Mouse (Mus musculus) MEL (cell line): ENCODE measurements at regions not wholly inside any gene's neighbourhood (a gene's known extent, or its start where the extent isn't known, plus 50 kb on each side); places are given as distances from the start of the nearest gene placed in this dataset.
A peak's percentile ranks its signal among the peaks of the same experiment; 100 is the strongest.

Source experiments
- DNase-seq: peaks from one replicate; pipeline ENCODE4 v3.0.0; 2011; ENCODE audit warnings: low read depth, low spot score
- H3K27ac ChIP-seq: 2 replicates; pipeline ENCODE4 v1.5.1; 2012; ENCODE audit warnings: low read depth, mild to moderate bottlenecking, control low read depth, low read length, moderate library complexity; ENCODE audit not compliant: control insufficient read depth
- H3K27me3 ChIP-seq, 2 experiments: fragments of 150-350 bp in 1 of 2; sonication (generic) in 1 of 2; 2 replicates each; pipeline ENCODE4 v1.6.1; 2012; ENCODE audit warnings: low read length in 2 of 2, mild to moderate bottlenecking in 2 of 2, improper control_type of control experiment in 1 of 2, moderate library complexity in 1 of 2; ENCODE audit not compliant: insufficient read depth in 2 of 2, control insufficient read depth in 1 of 2
- H3K36me3 ChIP-seq, 2 experiments: 2 replicates each; pipeline ENCODE4 v1.6.1; 2012 to 2014; ENCODE audit warnings: low read length in 2 of 2, improper control_type of control experiment in 1 of 2, inconsistent platforms in 1 of 2, mild to moderate bottlenecking in 1 of 2; ENCODE audit not compliant: insufficient read depth in 2 of 2, control insufficient read depth in 1 of 2
- H3K4me1 ChIP-seq, 2 experiments: fragments of 150-350 bp in 1 of 2; sonication (generic) in 1 of 2; 2 replicates each; pipeline ENCODE4 v1.6.1; 2012; ENCODE audit warnings: low read length in 2 of 2, improper control_type of control experiment in 1 of 2, mild to moderate bottlenecking in 1 of 2; ENCODE audit not compliant: insufficient read depth in 2 of 2, control insufficient read depth in 1 of 2
- H3K4me3 ChIP-seq, 2 experiments: fragments of 150-350 bp in 1 of 2; sonication (generic) in 1 of 2; 2 replicates each; pipeline ENCODE4 v1.5.1; 2012; ENCODE audit warnings: low read depth in 2 of 2, low read length in 2 of 2, mild to moderate bottlenecking in 2 of 2, moderate library complexity in 2 of 2, control low read depth in 1 of 2, improper control_type of control experiment in 1 of 2; ENCODE audit not compliant: control insufficient read depth in 1 of 2, insufficient read depth in 1 of 2
- H3K79me2 ChIP-seq: 2 replicates; pipeline ENCODE4 v1.6.1; 2012; ENCODE audit warnings: mild to moderate bottlenecking, low read length, moderate library complexity; ENCODE audit not compliant: control insufficient read depth, poor library complexity, insufficient read depth
- H3K9ac ChIP-seq: 2 replicates; pipeline ENCODE4 v1.6.1; 2012; ENCODE audit warnings: low read depth, mild to moderate bottlenecking, control low read depth, low read length, moderate library complexity; ENCODE audit not compliant: control insufficient read depth, poor library complexity, severe bottlenecking
- H3K9me3 ChIP-seq: fragments of 150-350 bp; sonication (generic); replicated peaks from 2 replicates; pipeline ENCODE4 v1.6.1; 2012; ENCODE audit warnings: mild to moderate bottlenecking, low read length, improper control_type of control experiment, moderate library complexity; ENCODE audit not compliant: insufficient read depth
- CTCF ChIP-seq, 3 experiments: IDR thresholded peaks in 2 of 3; conservative IDR thresholded peaks in 1 of 3; 2 replicates each; pipeline ENCODE4 v1.5.1; 2011 to 2012; ENCODE audit warnings: low read length in 3 of 3, low read depth in 2 of 3, mild to moderate bottlenecking in 2 of 3, improper control_type of control experiment in 1 of 3, inconsistent platforms in 1 of 3, mixed read lengths in 1 of 3, moderate library complexity in 1 of 3; ENCODE audit not compliant: control insufficient read depth in 1 of 3, insufficient read depth in 1 of 3, poor library complexity in 1 of 3, severe bottlenecking in 1 of 3
- EP300 ChIP-seq, 2 experiments: IDR thresholded peaks; 2 replicates each; pipeline ENCODE4 v1.6.1; 2011; ENCODE audit warnings: improper control_type of control experiment in 2 of 2, low read length in 2 of 2, low read depth in 1 of 2, mild to moderate bottlenecking in 1 of 2
- ETS1 ChIP-seq: IDR thresholded peaks from 2 replicates; pipeline ENCODE4 v1.6.1; 2012; ENCODE audit warnings: low read depth, mild to moderate bottlenecking, inconsistent platforms, low read length, improper control_type of control experiment, moderate library complexity
- GATA1 ChIP-seq: IDR thresholded peaks from 2 replicates; pipeline ENCODE4 v1.6.1; 2011; ENCODE audit warnings: low read depth, low read length, improper control_type of control experiment
- KAT2A ChIP-seq: conservative IDR thresholded peaks from 2 replicates; pipeline ENCODE4 v1.6.1; 2012; ENCODE audit warnings: low read depth, low read length, improper control_type of control experiment, inconsistent platforms
- MAFK ChIP-seq: IDR thresholded peaks from 2 replicates; pipeline ENCODE4 v1.6.1; 2011; ENCODE audit warnings: low read depth, mild to moderate bottlenecking, low read length, improper control_type of control experiment, borderline replicate concordance
- MXI1 ChIP-seq: IDR thresholded peaks from 2 replicates; pipeline ENCODE4 v1.6.1; 2011; ENCODE audit warnings: mild to moderate bottlenecking, low read depth, low read length, improper control_type of control experiment
- RCOR1 ChIP-seq: IDR thresholded peaks from 2 replicates; pipeline ENCODE4 v1.6.1; 2012; ENCODE audit warnings: low read depth, mild to moderate bottlenecking, inconsistent platforms, low read length, improper control_type of control experiment
- SIN3A ChIP-seq: IDR thresholded peaks from 2 replicates; pipeline ENCODE4 v1.6.1; 2012; ENCODE audit warnings: low read length, improper control_type of control experiment, inconsistent platforms
- SMC3 ChIP-seq: IDR thresholded peaks from 2 replicates; pipeline ENCODE4 v1.6.1; 2011; ENCODE audit warnings: low read depth, low read length, improper control_type of control experiment
- TAL1 ChIP-seq: IDR thresholded peaks from 2 replicates; pipeline ENCODE4 v1.6.1; 2012; ENCODE audit warnings: mild to moderate bottlenecking, inconsistent platforms, low read length, moderate library complexity, mixed read lengths
- TCF12 ChIP-seq: IDR thresholded peaks from 2 replicates; pipeline ENCODE4 v1.6.1; 2014; ENCODE audit warnings: low read depth, mild to moderate bottlenecking, inconsistent platforms, low read length, improper control_type of control experiment, moderate library complexity
- USF1 ChIP-seq: IDR thresholded peaks from 2 replicates; pipeline ENCODE4 v1.6.1; 2014; ENCODE audit warnings: low read depth, mild to moderate bottlenecking, inconsistent platforms, low read length, improper control_type of control experiment, moderate library complexity
- USF2 ChIP-seq, 2 experiments: IDR thresholded peaks; 2 replicates each; pipeline ENCODE4 v1.6.1; 2011 to 2012; ENCODE audit warnings: improper control_type of control experiment in 2 of 2, low read length in 2 of 2, borderline replicate concordance in 1 of 2, inconsistent platforms in 1 of 2, low read depth in 1 of 2, mild to moderate bottlenecking in 1 of 2; ENCODE audit not compliant: insufficient read depth in 1 of 2
- ZC3H11A ChIP-seq: IDR thresholded peaks from 2 replicates; pipeline ENCODE4 v1.6.1; 2012; ENCODE audit warnings: low read depth, mild to moderate bottlenecking, inconsistent platforms, low read length, improper control_type of control experiment
- ZNF384 ChIP-seq: IDR thresholded peaks from 2 replicates; pipeline ENCODE4 v1.6.1; 2012; ENCODE audit warnings: low read depth, mild to moderate bottlenecking, inconsistent platforms, low read length, improper control_type of control experiment

GRCm38 (mm10) chr8:96296643-96297042 is 408.3 kb upstream of the Got2 start:
- TF ChIP-seq ETS1 (peak; percentile 58; the same call in 1 of the 2 replicates), USF1 (no peak), EP300 (IDR thresholded peaks at IDR 0.05; ENCODE audit: low read depth in 1 of 2, low read length in 2 of 2) (peak in 1 of 2 experiments; percentile 53; a peak in 1 of 4 replicates), TCF12 (peak; percentile 84)
- Histone ChIP-seq H3K4me3 (peak overlapping the region in 1 of 2 experiments; percentile 37; a peak in 1 of 4 replicates), H3K27me3 (no peaks in the 10 kb centered on the region), H3K36me3 (peaks cover 0 to 14% of the 10 kb centered on the region in 2 experiments; a peak in 2 of 4 replicates), H3K9me3 (no peaks in the 10 kb centered on the region), H3K9ac (no peak overlapping the region), H3K27ac (peak overlapping the region; percentile 25; the same call in 1 of the 2 replicates), H3K79me2 (no peaks in the 10 kb centered on the region), H3K4me1 (peaks cover 5 to 17% of the 10 kb centered on the region in 2 experiments; a peak in 3 of 4 replicates)
- peak; percentile 17 for DNase-seq

- peak; percentile 43 for DNase-seq
- TF ChIP-seq KAT2A (no peak), USF1 (peak; percentile 89), MXI1 (peak; percentile 75), GATA1 (no peak), CTCF (IDR thresholded peaks at IDR 0.05 in 2 of 3, conservative IDR thresholded peaks at IDR 0.05 in 1 of 3; ENCODE audit: control insufficient read depth in 1 of 3, insufficient read depth in 1 of 3, low read depth in 2 of 3, low read length in 3 of 3, poor library complexity in 1 of 3, severe bottlenecking in 1 of 3) (no peak), SIN3A (peak; percentile 53; the same call in 1 of the 2 replicates), ZNF384 (no peak), SMC3 (no peak), ZC3H11A (no peak), TAL1 (no peak), TCF12 (no peak), RCOR1 (no peak), USF2 (IDR thresholded peaks at IDR 0.05; ENCODE audit: borderline replicate concordance in 1 of 2, insufficient read depth in 1 of 2, low read depth in 1 of 2, low read length in 2 of 2) (peak in 1 of 2 experiments; percentile 60; a peak in 2 of 4 replicates), MAFK (no peak)
- peaks cover 0 to 3% of the 10 kb centered on the region in 2 experiments; a peak in 1 of 4 replicates for H3K36me3 ChIP-seq
- H3K4me3 ChIP-seq, result no peak overlapping the region
- H3K9me3 ChIP-seq, result no peaks in the 10 kb centered on the region
- H3K9ac ChIP-seq, result no peak overlapping the region
- no peaks in the 10 kb centered on the region for H3K79me2 ChIP-seq
- H3K4me1 ChIP-seq, result peaks cover 0 to 3% of the 10 kb centered on the region in 2 experiments; a peak in 2 of 4 replicates
- no peaks in the 10 kb centered on the region; a peak in 1 of 4 replicates for H3K27me3 ChIP-seq
- H3K27ac ChIP-seq, result no peak overlapping the region
Observed at GRCm38 (mm10) chr8:96290740-96291139, 402.4 kb upstream of the Got2 start.
